Mouse (Mus musculus) stomach, embryonic 15.5 days (tissue): ENCODE results near the gene Bckdk. TPM values are rescaled to one million over a fixed set of nuclear protein-coding genes. Genes with fewer than 3 reads are reported as not detected.

Experiments
- ATAC-seq: fragments of 200-750 bp; cut with Nextera tagmentation; 2 replicates; pipeline ENCODE4 v1.8.0; 2017; ENCODE audit warnings: low read depth, moderate number of reproducible peaks, moderate TSS enrichment; ENCODE audit not compliant: insufficient read depth, low FRiP score
- H3K27ac ChIP-seq: fragments of 300-500 bp; sonication (generic); 2 replicates; pipeline ENCODE4 v1.5.1; 2015; ENCODE audit warnings: mild to moderate bottlenecking, inconsistent platforms
- H3K27me3 ChIP-seq: fragments of 300-500 bp; sonication (generic); replicated peaks from 2 replicates; pipeline ENCODE4 v1.6.1; 2015; ENCODE audit warnings: inconsistent platforms
- H3K36me3 ChIP-seq: fragments of 300-500 bp; sonication (generic); 2 replicates; pipeline ENCODE4 v1.6.1; 2015; ENCODE audit warnings: inconsistent platforms
- H3K4me1 ChIP-seq: fragments of 300-500 bp; sonication (generic); 2 replicates; pipeline ENCODE4 v1.6.1; 2015; ENCODE audit warnings: inconsistent platforms
- H3K4me2 ChIP-seq: fragments of 300-500 bp; sonication (generic); 2 replicates; pipeline ENCODE4 v1.6.1; 2015; ENCODE audit warnings: mild to moderate bottlenecking, inconsistent platforms
- H3K4me3 ChIP-seq: fragments of 300-500 bp; sonication (generic); replicated peaks from 2 replicates; pipeline ENCODE4 v1.5.1; 2015; ENCODE audit warnings: inconsistent platforms
- H3K9ac ChIP-seq: fragments of 300-500 bp; sonication (generic); 2 replicates; pipeline ENCODE4 v1.6.1; 2015; ENCODE audit warnings: inconsistent platforms
- H3K9me3 ChIP-seq: fragments of 300-500 bp; sonication (generic); 2 replicates; pipeline ENCODE4 v1.6.1; 2016; ENCODE audit warnings: inconsistent platforms
- WGBS: fragments of 180-500 bp; shearing (Covaris S2); methylation state at CpG from one replicate; pipeline ENCODE4 v1.1.7; 2015; 5-methylcytosine and 5-hydroxymethylcytosine counted together
- polyA plus RNA-seq: library from polyadenylated mRNA; unstranded; fragments of >200 nt; fragmentation: Nextera tagmentation; extraction: Ambion mirVana; gene quantifications from 2 replicates; pipeline ENCODE4 v1.2.1, GENCODE M21; 2015

Gene Bckdk
- polyA plus RNA-seq, 1 experiment from 2014 or later = 145 TPM

GRCm38 (mm10) chr7:127922451-127923275 is 18.8 kb downstream of the Bckdk start:
- H3K27ac ChIP-seq = peak overlapping the region; percentile 78
- no peak overlapping the region for H3K9ac ChIP-seq
- H3K4me2 ChIP-seq = no peak overlapping the region
- peaks cover 18% of the 10 kb centered on the region for H3K4me1 ChIP-seq
- ATAC-seq = no peak
- 59% methylated on average over 6 of the region's 6 CpGs for WGBS
- no peaks in the 10 kb centered on the region for H3K27me3 ChIP-seq
- peaks cover 8% of the 10 kb centered on the region; the same call in 1 of the 2 replicates for H3K36me3 ChIP-seq
- H3K9me3 ChIP-seq = no peaks in the 10 kb centered on the region
- no peak overlapping the region for H3K4me3 ChIP-seq

DNA sequence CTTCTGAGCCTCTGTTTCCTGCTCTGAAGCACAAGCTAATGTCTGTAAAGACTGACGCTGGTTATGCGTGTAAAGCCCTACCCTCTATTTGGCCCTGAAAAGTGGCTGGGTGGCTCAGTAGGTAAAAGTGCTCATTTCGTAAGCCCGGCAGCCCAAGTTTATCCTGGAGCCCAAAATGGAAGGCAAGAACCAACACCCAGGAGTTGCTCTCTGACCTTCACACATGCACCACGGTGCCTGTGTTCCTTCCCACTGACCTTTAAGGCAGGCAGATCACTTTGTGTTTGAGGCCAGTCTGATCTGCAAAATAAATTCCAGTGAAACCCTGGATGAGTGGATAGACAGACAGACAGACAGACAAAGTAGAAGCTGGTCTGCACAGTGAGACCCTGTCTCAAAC is 19.8 kb downstream of the Bckdk start:
- Histone ChIP-seq H3K27me3 (no peaks in the 10 kb centered on the region), H3K9ac (no peak overlapping the region), H3K36me3 (peaks cover 8% of the 10 kb centered on the region; the same call in 1 of the 2 replicates), H3K4me2 (no peak overlapping the region), H3K4me1 (peaks cover 22% of the 10 kb centered on the region), H3K9me3 (no peaks in the 10 kb centered on the region), H3K4me3 (no peak overlapping the region), H3K27ac (peak overlapping the region; percentile 78; the same call in 1 of the 2 replicates)
- 75% methylated on average over 5 of the region's 5 CpGs for WGBS
- no peak for ATAC-seq

GRCm38 (mm10) chr7:127925252-127925651 is 21.4 kb downstream of the Bckdk start:
- Histone ChIP-seq H3K27me3 (no peaks in the 10 kb centered on the region), H3K9ac (no peak overlapping the region), H3K4me1 (peaks cover 22% of the 10 kb centered on the region), H3K27ac (peak overlapping the region; percentile 93), H3K4me3 (no peak overlapping the region), H3K9me3 (no peaks in the 10 kb centered on the region), H3K4me2 (no peak overlapping the region), H3K36me3 (peaks cover 8% of the 10 kb centered on the region; the same call in 1 of the 2 replicates)
- 66% methylated on average over 5 of the region's 5 CpGs for WGBS
- peak; percentile 76 for ATAC-seq

DNA sequence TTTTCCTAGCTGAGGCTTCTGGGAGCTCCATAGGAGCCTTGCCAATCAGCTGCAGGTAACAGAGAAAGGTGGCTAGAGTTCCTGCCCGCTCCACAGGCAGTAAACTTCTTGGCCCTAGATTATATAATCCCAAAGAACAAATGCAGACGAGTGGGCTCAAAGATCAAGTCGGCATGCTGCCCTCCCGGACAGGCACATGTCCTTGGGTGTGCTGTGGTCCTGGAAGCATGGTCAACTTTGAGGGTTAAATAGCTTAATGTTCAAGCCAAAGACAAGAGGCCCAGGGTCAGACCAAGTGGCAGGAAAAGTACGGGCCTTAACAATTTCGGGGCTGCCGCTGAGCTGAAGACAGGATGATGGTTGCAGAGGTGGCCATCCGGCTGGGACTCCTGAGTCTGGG is 22.2 kb downstream of the Bckdk start:
- WGBS = 73% methylated on average over 8 of the region's 8 CpGs
- H3K27me3 ChIP-seq = no peaks in the 10 kb centered on the region
- ATAC-seq = no peak
- peak overlapping the region; percentile 20 for H3K4me2 ChIP-seq
- H3K4me3 ChIP-seq = no peak overlapping the region
- H3K4me1 ChIP-seq = peaks cover 23% of the 10 kb centered on the region
- H3K9ac ChIP-seq = no peak overlapping the region
- H3K36me3 ChIP-seq = peaks cover 8% of the 10 kb centered on the region; the same call in 1 of the 2 replicates
- peak overlapping the region; percentile 93 for H3K27ac ChIP-seq
- no peaks in the 10 kb centered on the region for H3K9me3 ChIP-seq

- Histone ChIP-seq H3K9me3 (no peaks in the 10 kb centered on the region), H3K4me2 (peak overlapping the region; percentile 20), H3K9ac (no peak overlapping the region), H3K36me3 (peaks cover 8% of the 10 kb centered on the region; the same call in 1 of the 2 replicates), H3K4me1 (peaks cover 30% of the 10 kb centered on the region), H3K4me3 (no peak overlapping the region), H3K27me3 (no peaks in the 10 kb centered on the region), H3K27ac (peak overlapping the region; percentile 93)
- ATAC-seq = no peak
- 74% methylated on average over 11 of the region's 11 CpGs for WGBS
These were observed 23.0 kb downstream of the Bckdk start for GRCm38 (mm10) chr7:127926846-127927245.

- Histone ChIP-seq H3K27ac (peak overlapping the region; percentile 93; the same call in 1 of the 2 replicates), H3K4me2 (peak overlapping the region; percentile 51), H3K9ac (no peak overlapping the region), H3K4me1 (peaks cover 34% of the 10 kb centered on the region), H3K27me3 (no peaks in the 10 kb centered on the region), H3K9me3 (no peaks in the 10 kb centered on the region), H3K36me3 (peaks cover 8% of the 10 kb centered on the region; the same call in 1 of the 2 replicates), H3K4me3 (peak overlapping the region; percentile 47; the same call in 1 of the 2 replicates)
- WGBS = 77% methylated on average over 11 of the region's 11 CpGs
- no peak for ATAC-seq
These were observed 23.8 kb downstream of the Bckdk start for GRCm38 (mm10) chr7:127927726-127928125.

GRCm38 (mm10) chr7:127928596-127928995 is 24.7 kb downstream of the Bckdk start:
- no peak for ATAC-seq
- H3K27me3 ChIP-seq = no peaks in the 10 kb centered on the region
- peak overlapping the region; percentile 95 for H3K27ac ChIP-seq
- H3K4me3 ChIP-seq = peak overlapping the region; percentile 47
- H3K4me2 ChIP-seq = peak overlapping the region; percentile 51
- WGBS = 42% methylated on average over 5 of the region's 5 CpGs
- peaks cover 8% of the 10 kb centered on the region; the same call in 1 of the 2 replicates for H3K36me3 ChIP-seq
- H3K9me3 ChIP-seq = no peaks in the 10 kb centered on the region
- 0 out of 2 replicates have a peak overlapping the region, but pooled peaks have one; percentile 46 for H3K9ac ChIP-seq
- H3K4me1 ChIP-seq = peaks cover 41% of the 10 kb centered on the region

DNA sequence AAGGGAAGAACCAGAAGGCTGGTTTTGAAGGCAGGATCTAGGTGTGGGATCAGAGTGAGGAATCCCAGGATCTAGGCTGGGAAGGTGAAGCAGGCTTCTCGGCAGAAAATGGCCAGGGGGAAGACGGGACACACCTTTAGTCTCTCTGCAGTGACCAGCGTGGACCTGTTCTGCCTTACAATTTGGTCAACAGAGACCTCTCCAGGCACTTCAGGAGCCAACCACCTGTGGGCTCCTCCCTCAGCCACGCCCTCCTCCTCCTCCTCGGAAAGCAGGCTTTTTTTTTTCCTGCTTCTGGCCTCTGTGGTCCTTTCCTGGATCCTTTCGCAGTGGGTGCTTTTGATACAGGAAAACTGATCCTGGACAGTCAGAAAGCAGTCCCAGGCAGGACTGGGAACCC is 26.0 kb downstream of the Bckdk start, which contains the start of gene Prss8:
TSS of gene Prss8 (minus strand) at position 182 of the 400 bp plus-strand sequence.
- Histone ChIP-seq H3K9me3 (no peaks in the 10 kb centered on the region), H3K4me3 (peak within 1 kb of the TSS; percentile 47), H3K9ac (peak within 1 kb of the TSS; percentile 46), H3K27ac (peak within 1 kb of the TSS; percentile 95), H3K36me3 (peaks cover 8% of the 10 kb centered on the region; the same call in 1 of the 2 replicates), H3K4me1 (peaks cover 42% of the 10 kb centered on the region), H3K27me3 (no peaks in the 10 kb centered on the region), H3K4me2 (peak within 1 kb of the TSS; percentile 51)
- 17% methylated on average over 6 of the region's 6 CpGs for WGBS
- peak; percentile 47; the same call in 1 of the 2 replicates for ATAC-seq

- Histone ChIP-seq H3K9me3 (no peaks in the 10 kb centered on the region), H3K27ac (peak overlapping the region; percentile 95), H3K9ac (no peak overlapping the region), H3K36me3 (peaks cover 4% of the 10 kb centered on the region; the same call in 1 of the 2 replicates), H3K27me3 (no peaks in the 10 kb centered on the region), H3K4me1 (peaks cover 44% of the 10 kb centered on the region), H3K4me3 (peak overlapping the region; percentile 47; the same call in 1 of the 2 replicates), H3K4me2 (peak overlapping the region; percentile 51; the same call in 1 of the 2 replicates)
- WGBS = 69% methylated on average over 5 of the region's 5 CpGs
- ATAC-seq = no peak
These were observed 26.8 kb downstream of the Bckdk start for GRCm38 (mm10) chr7:127930636-127931035.

- peak overlapping the region; percentile 19 for H3K4me2 ChIP-seq
- H3K4me1 ChIP-seq = peaks cover 40% of the 10 kb centered on the region
- H3K9me3 ChIP-seq = no peaks in the 10 kb centered on the region
- H3K4me3 ChIP-seq = 0 out of 2 replicates have a peak overlapping the region, but pooled peaks have one; percentile 9
- H3K27ac ChIP-seq = peak overlapping the region; percentile 95
- peak; percentile 12 for ATAC-seq
- H3K36me3 ChIP-seq = no peaks in the 10 kb centered on the region; the same call in 1 of the 2 replicates
- H3K9ac ChIP-seq = no peak overlapping the region
- 23% methylated on average over 13 of the region's 13 CpGs for WGBS
- no peaks in the 10 kb centered on the region for H3K27me3 ChIP-seq
These were observed 27.7 kb downstream of the Bckdk start for GRCm38 (mm10) chr7:127931351-127932135.

- WGBS = 26% methylated on average over 13 of the region's 13 CpGs
- peak overlapping the region; percentile 22 for H3K4me2 ChIP-seq
- H3K36me3 ChIP-seq = no peaks in the 10 kb centered on the region
- no peaks in the 10 kb centered on the region for H3K27me3 ChIP-seq
- H3K9ac ChIP-seq = no peak overlapping the region
- H3K27ac ChIP-seq = peak overlapping the region; percentile 95
- no peak overlapping the region for H3K4me3 ChIP-seq
- no peaks in the 10 kb centered on the region for H3K9me3 ChIP-seq
- ATAC-seq = peak; percentile 29
- peaks cover 35% of the 10 kb centered on the region for H3K4me1 ChIP-seq
These were observed 28.6 kb downstream of the Bckdk start for GRCm38 (mm10) chr7:127932273-127933031.
